22 mouse cellular contexts compared by ENCODE assay signal in genomic region chr2:164558426-164558825, GRCm38 (mm10). TPM values are rescaled to one million over a fixed set of nuclear protein-coding genes. Genes with fewer than 3 reads are reported as not detected.
A peak's percentile ranks its signal among the peaks of the same experiment; 100 is the strongest.
DNase-seq lines count a peak whose midpoint lies in the region; ATAC-seq and TF ChIP-seq lines count a peak whose summit lies in the region.
"Had no signal": no experiment of that assay in that cellular context is flagged by ENCODE, and none has a peak within 500 bp of the region (broad histone marks: within the 10 kb centered on the region; RNA-seq: fewer than 3 reads in every experiment).

No protein-coding gene starts in this region.

- H3K4me3 ChIP-seq in megakaryocyte, embryonic 14.5 days (replicated peaks), result peak overlapping the region; percentile 89
- no peak overlapping the region for H3K4me3 ChIP-seq in stomach, postnatal 0 days (ENCODE audit: low read depth, low read length)
- H3K4me3 ChIP-seq: erythroblast, embryonic 14.5 days; heart, embryonic 15.5 days; hindbrain, embryonic 12.5 days; intestine, embryonic 15.5 days; limb, embryonic 10.5 days; myocyte had no signal

- 45% methylated on average over 8 of the region's 8 CpGs for WGBS in stomach, postnatal 0 days

- H3K36me3 ChIP-seq in megakaryocyte, embryonic 14.5 days (replicated peaks; ENCODE audit: low read length), result no peaks in the 10 kb centered on the region
- H3K36me3 ChIP-seq in stomach, postnatal 0 days (ENCODE audit: control insufficient read depth, insufficient read depth, low read length), result no peaks in the 10 kb centered on the region
- H3K36me3 ChIP-seq: heart, embryonic 15.5 days; hindbrain, embryonic 12.5 days; intestine, embryonic 15.5 days; limb, embryonic 10.5 days had no signal

- no peak for ATAC-seq in megakaryocyte, adult 5-6 weeks (ENCODE audit: poor library complexity, severe bottlenecking)
- no peak for ATAC-seq in stomach, postnatal 0 days (ENCODE audit: low FRiP score, low TSS enrichment)
- ATAC-seq: forebrain, postnatal 0 days; Patski had no signal

- no peak for TF ChIP-seq CTCF in stomach, postnatal 0 days (IDR thresholded peaks at IDR 0.05; ENCODE audit: low read depth)

- H3K27ac ChIP-seq in stomach, postnatal 0 days (replicated peaks), result peak overlapping the region; percentile 74
- H3K27ac ChIP-seq: heart, embryonic 15.5 days; hindbrain, embryonic 12.5 days; intestine, embryonic 15.5 days; liver, embryonic 14.5 days had no signal

- no peak overlapping the region for H3K9ac ChIP-seq in stomach, postnatal 0 days (ENCODE audit: low read length)
- H3K9ac ChIP-seq: forebrain, postnatal 0 days; heart, embryonic 15.5 days; hindbrain, embryonic 12.5 days; intestine, embryonic 15.5 days; liver, embryonic 14.5 days had no signal

- H3K9me3 ChIP-seq in megakaryocyte, embryonic 14.5 days, result peaks cover 17% of the 10 kb centered on the region
- H3K9me3 ChIP-seq in stomach, postnatal 0 days (ENCODE audit: control insufficient read depth, low read length), result no peaks in the 10 kb centered on the region
- H3K9me3 ChIP-seq: heart, embryonic 15.5 days; hindbrain, embryonic 12.5 days; intestine, embryonic 15.5 days; limb, embryonic 10.5 days had no signal

- DNase-seq in frontal cortex, postnatal 36 days (ENCODE audit: low spot score in 2 of 2), result peak; percentile 31 to 68
- peak; percentile 28 to 65 for DNase-seq in left cerebral cortex, adult 9 months (ENCODE audit: low spot score in 2 of 2)
- no peak for DNase-seq in stomach, postnatal 0 days (ENCODE audit: low spot score)
- no peak for DNase-seq in MN1 (ENCODE audit: low spot score)
- DNase-seq in testis, postnatal 14 days (ENCODE audit: low spot score), result no peak
- DNase-seq: cerebellum, adult 9-10 months; embryo, embryonic 11 days; forebrain, postnatal 0 days; kidney, postnatal 10 days had no signal

- peaks cover 28% of the 10 kb centered on the region for H3K4me1 ChIP-seq in megakaryocyte, embryonic 14.5 days
- 0 out of 2 replicates have a peak, but pooled peaks cover 4% of the 10 kb centered on the region for H3K4me1 ChIP-seq in stomach, postnatal 0 days (replicated peaks; ENCODE audit: control insufficient read depth, insufficient read depth)

- H3K4me2 ChIP-seq in stomach, postnatal 0 days (replicated peaks; ENCODE audit: low read depth), result no peak overlapping the region
- H3K4me2 ChIP-seq: heart, embryonic 15.5 days; hindbrain, embryonic 12.5 days had no signal

- TF ChIP-seq EP300 in stomach, postnatal 0 days (optimal IDR thresholded peaks at IDR 0.05), result no peak

- H3K27me3 ChIP-seq in megakaryocyte, embryonic 14.5 days (replicated peaks), result peaks cover 49% of the 10 kb centered on the region
- no peaks in the 10 kb centered on the region for H3K27me3 ChIP-seq in stomach, postnatal 0 days (ENCODE audit: control insufficient read depth, insufficient read depth, low read length)
- H3K27me3 ChIP-seq: intestine, embryonic 15.5 days; Patski had no signal

RNA-seq across cellular contexts. Expression of gene Wfdc2, which starts 3.8 kb away (rescaled TPM):
- 0.48 TPM in 1 of 2 replicates, not detected in the other for polyA plus RNA-seq in megakaryocyte, embryonic 14.5 days (2012; ENCODE audit: insufficient read depth, low replicate concordance)
- not detected in 2 replicates for total RNA-seq in megakaryocyte, adult 5-6 weeks (2015)
- not detected in 2 replicates for total RNA-seq in megakaryocyte, adult 5-6 weeks (2017)
- polyA plus RNA-seq in stomach, postnatal 0 days (2015; fragmentation: Nextera tagmentation; extraction: Ambion mirVana), result 123 and 147 TPM in 2 replicates
- total RNA-seq: granulocyte monocyte progenitor cell, adult 5-6 weeks had no signal
- polyA plus RNA-seq: erythroblast, embryonic 14.5 days; myocyte had no signal

RNA-seq across cellular contexts. Expression of gene Spint3, which starts 14.8 kb away (rescaled TPM):
- polyA plus RNA-seq in megakaryocyte, embryonic 14.5 days (2012; ENCODE audit: insufficient read depth, low replicate concordance), result not detected in 2 replicates
- not detected in 2 replicates for total RNA-seq in megakaryocyte, adult 5-6 weeks (2015)
- not detected in 2 replicates for total RNA-seq in megakaryocyte, adult 5-6 weeks (2017)
- not detected in 2 replicates for polyA plus RNA-seq in stomach, postnatal 0 days (2015; fragmentation: Nextera tagmentation; extraction: Ambion mirVana)
- total RNA-seq: forebrain, postnatal 0 days; granulocyte monocyte progenitor cell, adult 5-6 weeks had no signal
- polyA plus RNA-seq: CD4-positive, CD25-positive, alpha-beta regulatory T cell, adult 4 months; erythroblast, embryonic 14.5 days; forebrain, postnatal 0 days; heart, embryonic 15.5 days; hindbrain, embryonic 12.5 days; intestine, embryonic 15.5 days; limb, embryonic 10.5 days; liver, embryonic 14.5 days; myocyte; Patski; thymus, postnatal 0 days had no signal

RNA-seq across cellular contexts. Expression of gene Wfdc6a, which starts 26.8 kb away (rescaled TPM):
- polyA plus RNA-seq in megakaryocyte, embryonic 14.5 days (2012; ENCODE audit: insufficient read depth, low replicate concordance), result not detected in 2 replicates
- total RNA-seq in megakaryocyte, adult 5-6 weeks (2015), result not detected in 2 replicates
- not detected in 2 replicates for total RNA-seq in megakaryocyte, adult 5-6 weeks (2017)
- 0.75 and 1.1 TPM in 2 replicates for polyA plus RNA-seq in stomach, postnatal 0 days (2015; fragmentation: Nextera tagmentation; extraction: Ambion mirVana)
- total RNA-seq: forebrain, postnatal 0 days; granulocyte monocyte progenitor cell, adult 5-6 weeks had no signal
- polyA plus RNA-seq: CD4-positive, CD25-positive, alpha-beta regulatory T cell, adult 4 months; erythroblast, embryonic 14.5 days; hindbrain, embryonic 12.5 days; limb, embryonic 10.5 days; myocyte; Patski; thymus, postnatal 0 days had no signal

RNA-seq across cellular contexts. Expression of gene Eppin, which starts 35.0 kb away (rescaled TPM):
- polyA plus RNA-seq in megakaryocyte, embryonic 14.5 days (2012; ENCODE audit: insufficient read depth, low replicate concordance), result not detected in 2 replicates
- total RNA-seq in megakaryocyte, adult 5-6 weeks (2015), result not detected in 2 replicates
- not detected in 2 replicates for total RNA-seq in megakaryocyte, adult 5-6 weeks (2017)
- not detected in 2 replicates for polyA plus RNA-seq in stomach, postnatal 0 days (2015; fragmentation: Nextera tagmentation; extraction: Ambion mirVana)
- total RNA-seq: forebrain, postnatal 0 days; granulocyte monocyte progenitor cell, adult 5-6 weeks had no signal
- polyA plus RNA-seq: CD4-positive, CD25-positive, alpha-beta regulatory T cell, adult 4 months; erythroblast, embryonic 14.5 days; forebrain, postnatal 0 days; heart, embryonic 15.5 days; hindbrain, embryonic 12.5 days; intestine, embryonic 15.5 days; limb, embryonic 10.5 days; liver, embryonic 14.5 days; myocyte; Patski; thymus, postnatal 0 days had no signal

RNA-seq across cellular contexts. Expression of gene Wfdc6b, which starts 54.9 kb away (rescaled TPM):
- polyA plus RNA-seq in megakaryocyte, embryonic 14.5 days (2012; ENCODE audit: insufficient read depth, low replicate concordance), result not detected in 2 replicates
- not detected in 2 replicates for total RNA-seq in megakaryocyte, adult 5-6 weeks (2015)
- not detected in 2 replicates for total RNA-seq in megakaryocyte, adult 5-6 weeks (2017)
- polyA plus RNA-seq in stomach, postnatal 0 days (2015; fragmentation: Nextera tagmentation; extraction: Ambion mirVana), result not detected in 2 replicates
- total RNA-seq: forebrain, postnatal 0 days; granulocyte monocyte progenitor cell, adult 5-6 weeks had no signal
- polyA plus RNA-seq: CD4-positive, CD25-positive, alpha-beta regulatory T cell, adult 4 months; erythroblast, embryonic 14.5 days; forebrain, postnatal 0 days; heart, embryonic 15.5 days; hindbrain, embryonic 12.5 days; intestine, embryonic 15.5 days; limb, embryonic 10.5 days; liver, embryonic 14.5 days; myocyte; Patski; thymus, postnatal 0 days had no signal

Comparison
In these comparisons a context has a peak if more than half of its experiments do, and no peak if none do; other contexts are left out.
1. DNase-seq: peak in frontal cortex, postnatal 36 days (2 of 2) and left cerebral cortex, adult 9 months (2 of 2); none in stomach, postnatal 0 days (single experiment), MN1 (single experiment) and testis, postnatal 14 days (single experiment).
2. RNA of gene Wfdc2, which starts 3.8 kb away (polyA plus RNA-seq): 123 to 147 TPM in stomach, postnatal 0 days; 0.48 TPM in megakaryocyte, embryonic 14.5 days; every median in the first group is over 10 times any median in the second.